Mouse (Mus musculus): ENCODE results near the gene Klhl29.

DNA sequence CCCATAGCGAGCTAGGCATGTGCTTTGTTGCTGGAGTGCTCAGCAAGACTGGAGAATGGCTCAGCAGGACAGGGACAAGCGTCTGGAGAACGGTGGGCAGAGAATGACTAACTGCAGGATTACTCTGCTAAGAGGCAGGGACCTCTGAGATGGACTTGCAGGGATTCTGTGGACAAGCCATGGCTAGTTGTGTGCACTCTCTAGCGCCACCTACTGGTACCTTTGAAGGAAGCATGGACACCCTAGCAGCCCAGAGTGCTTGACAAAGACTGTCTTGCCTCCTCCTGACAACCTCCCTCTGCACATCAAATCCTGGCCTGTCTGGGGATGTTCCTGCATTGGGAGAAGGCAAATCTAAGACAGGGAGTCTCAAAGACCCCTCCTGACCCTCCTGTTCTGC is 239.2 kb downstream of the Klhl29 start:
- TF ChIP-seq ZNF384 (IDR thresholded peaks at IDR 0.05; ENCODE audit: low read depth, low read length) (no peak), CHD2 (IDR thresholded peaks at IDR 0.05; ENCODE audit: low read depth, low read length) (no peak), HCFC1 (IDR thresholded peaks at IDR 0.05; ENCODE audit: borderline replicate concordance, insufficient read depth, low read length) (no peak), MAFK (IDR thresholded peaks at IDR 0.05; ENCODE audit: insufficient read depth, low read depth, low read length) (no peak)

Measured in ES-E14 (cell line).